Mouse (Mus musculus) heart, adult 2 months (tissue): ENCODE data around the gene Capn11. TPM values are rescaled to one million over a fixed set of nuclear protein-coding genes. Genes with fewer than 3 reads are reported as not detected.

Experiments used
- DNase-seq, 2 experiments: peaks; one replicate each; pipeline ENCODE4 v3.0.0; 2021
- H3K27ac ChIP-seq: fragments of 200-600 bp; 2 replicates; pipeline ENCODE4 v1.8.1; 2022
- H3K27me3 ChIP-seq: fragments of 200-500 bp; 2 replicates; pipeline ENCODE4 v1.6.1; 2012; ENCODE audit warnings: mild to moderate bottlenecking, low read length, inconsistent platforms, mixed read lengths; ENCODE audit not compliant: control insufficient read depth, insufficient read depth
- H3K36me3 ChIP-seq: fragments of 200-500 bp; 2 replicates; pipeline ENCODE4 v1.6.1; 2012; ENCODE audit warnings: low read length, inconsistent platforms; ENCODE audit not compliant: control insufficient read depth, insufficient read depth
- H3K4me1 ChIP-seq: fragments of 200-500 bp; 2 replicates; pipeline ENCODE4 v1.6.1; 2011; ENCODE audit warnings: low read length; ENCODE audit not compliant: control insufficient read depth, insufficient read depth
- H3K4me3 ChIP-seq: fragments of 200-600 bp; 2 replicates; pipeline ENCODE4 v1.8.1; 2022
- H3K79me2 ChIP-seq: fragments of 200-500 bp; replicated peaks from 2 replicates; pipeline ENCODE4 v1.6.1; 2012; ENCODE audit warnings: mild to moderate bottlenecking, inconsistent platforms, low read length, moderate library complexity, mixed read lengths; ENCODE audit not compliant: control insufficient read depth, insufficient read depth
- H3K9ac ChIP-seq: fragments of 200-500 bp; 2 replicates; pipeline ENCODE4 v1.6.1; 2012; ENCODE audit warnings: low read depth, mild to moderate bottlenecking, control low read depth, inconsistent platforms, low read length, mixed read lengths
- CTCF ChIP-seq: fragments of 200-600 bp; IDR thresholded peaks from 2 replicates; pipeline ENCODE4 v1.8.1; 2022; ENCODE audit warnings: antibody characterized with exemption, mild to moderate bottlenecking, moderate library complexity
- EP300 ChIP-seq: fragments of 200-500 bp; IDR thresholded peaks from 2 replicates; pipeline ENCODE4 v1.6.1; 2011; ENCODE audit warnings: low read depth, low read length, control low read depth; ENCODE audit not compliant: insufficient read depth
- POLR2A ChIP-seq: fragments of 200-500 bp; IDR thresholded peaks from 2 replicates; pipeline ENCODE4 v1.6.1; 2011; ENCODE audit warnings: mild to moderate bottlenecking, low read depth, low read length, control low read depth; ENCODE audit not compliant: insufficient read depth
- WGBS: fragments of 180-500 bp; shearing (Covaris S2); methylation state at CpG from one replicate; pipeline ENCODE4 v1.1.7; 2018; 5-methylcytosine and 5-hydroxymethylcytosine counted together
- intact Hi-C: fragments of 180-260 bp; cut with DNase I; formaldehyde crosslinking; loops from one replicate; pipeline ENCODE4 v1.15.1; 2025
- polyA plus RNA-seq: library from polyadenylated mRNA; depleted of rRNA; stranded (reverse); fragments of >200 nt; gene quantifications from 2 replicates; pipeline ENCODE4 v1.2.3, GENCODE M21; 2012
- total RNA-seq, 2 experiments: library from RNA; stranded (reverse); gene quantifications; 2 replicates each; pipeline ENCODE4 v1.2.3; 2021

The Capn11 gene
- total and polyA plus RNA-seq, 3 experiments, result 0.59 TPM; not detected in 2

DNA sequence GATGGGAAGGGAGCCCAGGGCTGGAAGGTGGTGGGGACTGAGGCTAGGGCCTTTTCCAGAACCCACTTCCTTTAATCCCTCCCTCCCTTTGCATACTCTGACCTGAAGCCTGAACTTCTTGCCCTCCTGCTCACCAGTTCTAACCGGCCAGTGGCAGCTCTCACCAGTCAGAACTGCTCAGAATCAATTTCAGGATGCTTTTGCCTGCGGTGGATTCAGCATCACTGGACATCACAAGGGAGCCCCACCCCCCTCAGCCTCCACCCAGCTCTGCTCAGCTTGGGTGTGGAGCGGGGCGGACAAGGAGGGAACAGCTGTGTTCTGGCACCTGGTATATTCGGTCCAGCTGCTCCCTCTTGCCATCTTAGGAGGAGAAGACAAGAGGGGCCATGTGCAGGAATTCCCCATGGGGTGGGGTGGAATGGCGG, 57.2 kb downstream of the Capn11 start, which contains the start of gene Mymx:
Gene Mymx, minus strand, starts transcription at position 226 of the 428 bp plus-strand sequence.
- Histone ChIP-seq H3K4me1 (peaks cover 5% of the 10 kb centered on the region), H3K27me3 (no peaks in the 10 kb centered on the region), H3K27ac (no peak within 1 kb of the TSS), H3K79me2 (no peaks in the 10 kb centered on the region), H3K9ac (no peak within 1 kb of the TSS), H3K4me3 (no peak within 1 kb of the TSS), H3K36me3 (no peaks in the 10 kb centered on the region)
- peak in 1 of 2 experiments; percentile 33 for DNase-seq
- intact Hi-C loops, result no loop called here
- WGBS, result 60% methylated on average over 6 of the region's 6 CpGs
- TF ChIP-seq EP300, result no peak

DNA sequence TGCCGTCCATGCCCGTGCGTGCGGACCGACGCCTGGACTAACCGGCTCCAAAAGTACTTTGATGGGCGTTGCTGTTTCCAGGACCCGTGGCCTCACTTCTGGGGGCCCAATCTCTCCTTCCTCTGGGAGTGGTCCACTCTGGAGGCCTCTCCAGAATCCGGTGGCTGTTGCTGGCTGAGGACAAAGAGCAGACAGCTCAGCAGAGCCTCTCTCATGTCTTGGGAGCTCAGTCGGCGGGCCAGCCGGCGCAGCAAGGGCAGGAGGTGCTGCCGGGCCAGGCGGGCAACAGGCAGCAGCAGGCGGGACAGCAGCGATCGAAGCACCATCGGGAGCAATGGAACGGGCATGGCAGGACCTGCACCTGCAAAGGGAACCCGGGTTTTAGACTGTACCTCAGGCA, 57.8 kb downstream of the Capn11 start:
- no peak overlapping the region for H3K27ac ChIP-seq
- WGBS, result 43% methylated on average over 22 of the region's 22 CpGs
- no peaks in the 10 kb centered on the region for H3K27me3 ChIP-seq
- intact Hi-C loops, result no loop called here
- H3K4me1 ChIP-seq, result peaks cover 11% of the 10 kb centered on the region
- TF ChIP-seq EP300 (no peak), POLR2A (no peak), CTCF (no peak)
- H3K79me2 ChIP-seq, result no peaks in the 10 kb centered on the region
- no peak overlapping the region for H3K4me3 ChIP-seq
- H3K9ac ChIP-seq, result no peak overlapping the region
- peak in 1 of 2 experiments; percentile 20 for DNase-seq
- H3K36me3 ChIP-seq, result no peaks in the 10 kb centered on the region

GRCm38 (mm10) chr17:45600267-45600666, 58.9 kb downstream of the Capn11 start:
- TF ChIP-seq CTCF (no peak), EP300 (no peak), POLR2A (no peak)
- Histone ChIP-seq H3K4me1 (peaks cover 14% of the 10 kb centered on the region), H3K9ac (no peak overlapping the region), H3K27me3 (no peaks in the 10 kb centered on the region), H3K27ac (no peak overlapping the region), H3K4me3 (no peak overlapping the region), H3K79me2 (no peaks in the 10 kb centered on the region), H3K36me3 (no peaks in the 10 kb centered on the region)
- WGBS, result 79% methylated on average over 8 of the region's 8 CpGs
- DNase-seq, result no peak
- intact Hi-C loops, result no loop called here

- peak within 1 kb of the TSS; percentile 43; the same call in 1 of the 2 replicates for H3K27ac ChIP-seq
- H3K27me3 ChIP-seq, result no peaks in the 10 kb centered on the region
- peak; percentile 78 to 80 for DNase-seq
- no peaks in the 10 kb centered on the region for H3K36me3 ChIP-seq
- H3K4me1 ChIP-seq, result peaks cover 15% of the 10 kb centered on the region
- H3K4me3 ChIP-seq, result peak within 1 kb of the TSS; percentile 48
- H3K9ac ChIP-seq, result peak within 1 kb of the TSS; percentile 65
- TF ChIP-seq POLR2A, result no peak
- TF ChIP-seq CTCF, result peak; percentile 19; the same call in 1 of the 2 replicates
- 24% methylated on average over 32 of the region's 32 CpGs for WGBS
- intact Hi-C loops, result loop anchor here (2.0 kb wide), 1 partner anchor 15 kb away; no protein-coding TSS in a partner anchor
- no peaks in the 10 kb centered on the region for H3K79me2 ChIP-seq
These were observed 59.5 kb downstream of the Capn11 start, which contains the start of gene Slc29a1 for GRCm38 (mm10) chr17:45599446-45600242. Slc29a1 (minus strand) TSS chr17:45599606.

DNA sequence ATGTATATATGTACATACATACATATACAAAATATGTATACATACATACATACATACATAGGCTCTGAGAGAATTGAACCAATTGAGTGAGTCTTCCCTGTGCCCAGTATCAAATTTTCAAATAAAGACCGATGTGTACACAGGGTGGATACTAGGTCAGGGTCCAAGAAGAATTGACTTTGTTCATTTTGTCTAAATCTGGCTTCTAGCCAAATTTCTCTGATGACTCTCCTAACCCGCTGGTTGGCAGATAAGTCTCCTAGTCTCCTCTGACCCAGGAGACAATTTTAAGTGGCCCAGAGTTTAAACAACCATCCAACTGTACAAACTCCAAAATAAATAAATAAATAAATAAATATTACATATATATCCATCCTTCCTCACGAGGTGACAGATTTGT, 60.2 kb downstream of the Capn11 start:
- no peak overlapping the region for H3K4me3 ChIP-seq
- TF ChIP-seq CTCF (no peak), POLR2A (no peak), EP300 (no peak)
- no peaks in the 10 kb centered on the region for H3K27me3 ChIP-seq
- H3K27ac ChIP-seq, result no peak overlapping the region
- WGBS, result 27% methylated on average over 3 of the region's 3 CpGs
- H3K9ac ChIP-seq, result no peak overlapping the region
- H3K4me1 ChIP-seq, result peaks cover 17% of the 10 kb centered on the region
- no peaks in the 10 kb centered on the region for H3K79me2 ChIP-seq
- intact Hi-C loops, result loop anchor here (2.0 kb wide), 1 partner anchor 14 kb away; no protein-coding TSS in a partner anchor
- DNase-seq, result no peak
- H3K36me3 ChIP-seq, result no peaks in the 10 kb centered on the region

DNA sequence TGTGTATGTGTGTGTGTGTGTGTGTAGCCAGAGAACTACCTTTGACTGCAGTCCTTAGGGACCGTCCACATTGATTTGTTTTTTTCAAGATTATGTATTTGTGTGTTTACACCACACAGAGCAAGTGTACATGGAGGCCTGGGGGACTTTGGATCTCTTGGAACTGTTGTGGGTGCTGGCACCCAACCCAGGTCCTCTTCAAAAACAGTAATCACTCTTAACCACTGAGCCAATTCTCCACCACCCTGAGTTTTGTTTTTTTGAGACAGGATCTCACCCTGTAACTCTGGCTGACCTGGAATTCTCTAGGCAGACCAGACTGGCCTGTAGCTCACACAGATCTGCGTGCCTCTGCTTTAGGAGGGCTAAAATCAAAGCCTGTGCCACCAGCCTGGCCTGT, 60.7 kb downstream of the Capn11 start:
- intact Hi-C loops, result loop anchor here (2.0 kb wide), 1 partner anchor 14 kb away; no protein-coding TSS in a partner anchor
- Histone ChIP-seq H3K9ac (no peak overlapping the region), H3K27ac (no peak overlapping the region), H3K4me3 (no peak overlapping the region), H3K79me2 (no peaks in the 10 kb centered on the region), H3K4me1 (peaks cover 20% of the 10 kb centered on the region), H3K27me3 (no peaks in the 10 kb centered on the region), H3K36me3 (no peaks in the 10 kb centered on the region)
- 90% methylated on average over 2 of the region's 2 CpGs for WGBS
- DNase-seq, result no peak
- no peak for TF ChIP-seq POLR2A
- no peak for TF ChIP-seq EP300
- no peak for TF ChIP-seq CTCF
